Mouse (Mus musculus) embryo, embryonic 9.5 days (tissue): ENCODE measurements around the gene Fam83e.
A peak's percentile ranks its signal among the peaks of the same experiment; 100 is the strongest.

ENCODE experiments used
- DNase-seq: peaks from one replicate; pipeline ENCODE4 v3.0.0-alpha.2; 2017; ENCODE audit errors: extremely low spot score

Fam83e gene

GRCm38 (mm10) chr7:45720413-45721233 is at the start of gene Fam83e:
Gene Fam83e, plus strand, starts transcription at chr7:45721212.
- no peak for DNase-seq

- no peak for DNase-seq
These were observed 43.3 kb upstream of the Fam83e start for GRCm38 (mm10) chr7:45677627-45678295.

DNA sequence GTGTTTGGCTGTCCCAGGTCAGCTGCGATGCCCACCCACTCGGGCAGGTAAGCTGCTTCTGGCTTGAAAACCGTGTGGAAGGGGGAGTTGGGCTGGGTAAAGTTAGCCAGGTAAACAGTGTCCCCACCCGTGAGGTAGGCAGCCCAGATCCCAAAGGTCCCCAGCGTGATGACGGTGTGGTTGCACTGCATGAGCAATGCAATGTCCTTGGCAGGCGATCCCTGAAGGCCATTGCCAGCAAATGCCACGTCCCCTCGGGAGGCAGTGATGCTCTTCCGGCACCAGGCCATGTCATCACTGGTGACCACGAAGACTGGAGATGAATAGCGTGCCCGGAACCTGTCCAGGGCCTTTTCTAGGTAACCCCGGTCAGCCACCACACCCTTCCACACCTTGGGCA is 42.5 kb upstream of the Fam83e start:
- no peak for DNase-seq

- DNase-seq = no peak
These were observed 40.9 kb upstream of the Fam83e start for GRCm38 (mm10) chr7:45679966-45680621.

GRCm38 (mm10) chr7:45681046-45681736 is 39.8 kb upstream of the Fam83e start:
- no peak for DNase-seq

- DNase-seq = peak; percentile 89
These were observed 38.6 kb upstream of the Fam83e start for GRCm38 (mm10) chr7:45682144-45683126.

- DNase-seq = no peak
These were observed 37.5 kb upstream of the Fam83e start, which contains the start of gene Ntn5 for GRCm38 (mm10) chr7:45683396-45684050. Gene Ntn5, plus strand, starts transcription at chr7:45684022.

DNA sequence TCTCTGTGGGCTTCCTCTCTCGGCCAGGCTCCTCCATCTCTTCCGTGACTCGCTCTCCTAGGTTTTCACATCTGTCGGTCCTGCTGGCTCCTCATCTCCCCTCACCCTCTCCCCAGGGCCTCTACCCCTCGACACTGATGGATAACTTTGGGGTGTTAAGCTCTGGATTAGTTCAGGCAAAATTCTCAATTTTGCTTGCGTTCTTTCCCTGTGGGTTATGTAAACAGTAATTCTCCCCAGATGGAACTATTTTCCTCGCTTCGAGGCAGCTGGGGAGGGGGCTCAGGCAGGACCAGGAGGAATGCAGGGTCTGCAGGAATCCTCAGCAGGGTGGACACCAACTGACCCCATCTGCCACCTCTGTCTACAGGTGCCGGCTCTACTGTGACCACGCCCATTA is 35.2 kb upstream of the Fam83e start:
- no peak for DNase-seq

DNA sequence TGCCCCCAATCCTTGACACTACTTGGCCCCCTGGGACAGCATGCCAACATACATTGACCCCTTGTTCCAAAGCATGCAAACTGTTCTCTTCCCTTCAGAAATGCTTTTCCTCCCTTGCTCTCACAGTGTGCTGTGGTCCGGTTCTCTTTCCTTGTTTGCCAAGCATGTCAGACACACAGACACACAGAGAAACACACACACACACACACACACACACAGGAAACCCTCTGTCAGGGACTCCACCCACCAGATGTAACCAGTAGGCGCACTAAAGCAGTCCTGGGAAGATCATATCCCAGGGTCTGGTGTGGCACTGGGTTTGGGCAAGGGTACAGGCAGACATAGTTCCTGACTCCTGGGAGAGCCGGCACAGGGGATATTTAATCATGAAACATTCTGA is 34.2 kb upstream of the Fam83e start:
- DNase-seq = no peak

GRCm38 (mm10) chr7:45689099-45689498 is 31.9 kb upstream of the Fam83e start:
- no peak for DNase-seq

- DNase-seq = no peak
These were observed 31.2 kb upstream of the Fam83e start for GRCm38 (mm10) chr7:45689800-45690199.

- DNase-seq = no peak
These were observed 28.6 kb upstream of the Fam83e start for GRCm38 (mm10) chr7:45692364-45692763.

DNA sequence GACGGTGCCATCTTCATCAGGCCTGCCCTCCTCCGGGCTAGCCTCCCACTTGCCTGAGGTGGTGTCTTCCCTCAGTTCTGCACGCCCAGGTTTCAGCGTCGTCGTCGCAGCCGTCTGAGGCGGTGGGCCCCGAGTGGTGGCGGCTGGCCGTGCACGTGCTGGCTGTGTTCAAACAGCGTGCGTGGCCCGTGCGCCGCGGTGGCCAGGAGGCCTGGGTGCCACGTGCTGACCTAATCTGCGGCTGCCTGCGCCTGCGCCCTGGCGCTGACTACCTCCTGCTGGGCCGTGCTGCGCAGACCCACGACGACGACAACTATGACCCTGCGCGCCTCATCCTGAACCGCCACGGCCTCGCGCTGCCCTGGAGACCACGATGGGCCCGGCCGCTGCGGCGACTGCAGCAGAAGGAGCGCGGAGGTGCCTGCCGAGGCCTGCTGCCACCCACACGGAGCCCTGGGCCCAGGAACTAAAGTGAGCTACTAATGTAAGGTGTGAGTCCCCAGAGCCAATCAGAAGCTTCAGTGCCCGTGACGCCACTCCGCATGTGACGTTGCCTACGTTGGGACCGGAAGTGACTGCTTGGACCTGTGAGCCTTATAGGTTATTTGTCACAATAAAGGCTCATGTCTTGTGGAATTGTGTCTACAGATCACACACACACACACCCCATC is 27.0 kb upstream of the Fam83e start, which contains the start of gene Sec1:
Gene Sec1, minus strand, starts transcription at position 482 of the 671 bp plus-strand sequence.
- no peak for DNase-seq

DNA sequence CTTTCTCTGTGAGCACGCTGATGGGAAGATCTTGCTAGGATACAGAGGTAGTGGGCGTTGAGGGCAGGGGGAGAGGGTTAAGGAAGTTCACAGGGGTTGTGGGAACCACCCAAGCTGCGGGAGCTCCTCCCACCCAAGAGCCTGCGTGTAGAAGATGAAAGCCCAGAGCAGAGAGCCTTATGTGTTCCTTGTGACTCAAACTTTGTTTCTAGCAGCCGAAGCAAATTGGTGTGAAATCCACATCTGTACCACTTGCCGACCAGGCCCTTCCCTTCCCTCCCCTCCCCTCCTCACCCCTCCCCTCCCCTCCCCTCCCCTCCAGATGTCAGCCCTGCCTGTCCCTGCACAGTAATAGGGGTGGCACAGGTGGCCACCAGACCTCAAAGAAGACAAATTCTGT is 25.9 kb upstream of the Fam83e start:
- DNase-seq = no peak

- no peak for DNase-seq
These were observed 23.1 kb upstream of the Fam83e start for GRCm38 (mm10) chr7:45697894-45698293.

DNA sequence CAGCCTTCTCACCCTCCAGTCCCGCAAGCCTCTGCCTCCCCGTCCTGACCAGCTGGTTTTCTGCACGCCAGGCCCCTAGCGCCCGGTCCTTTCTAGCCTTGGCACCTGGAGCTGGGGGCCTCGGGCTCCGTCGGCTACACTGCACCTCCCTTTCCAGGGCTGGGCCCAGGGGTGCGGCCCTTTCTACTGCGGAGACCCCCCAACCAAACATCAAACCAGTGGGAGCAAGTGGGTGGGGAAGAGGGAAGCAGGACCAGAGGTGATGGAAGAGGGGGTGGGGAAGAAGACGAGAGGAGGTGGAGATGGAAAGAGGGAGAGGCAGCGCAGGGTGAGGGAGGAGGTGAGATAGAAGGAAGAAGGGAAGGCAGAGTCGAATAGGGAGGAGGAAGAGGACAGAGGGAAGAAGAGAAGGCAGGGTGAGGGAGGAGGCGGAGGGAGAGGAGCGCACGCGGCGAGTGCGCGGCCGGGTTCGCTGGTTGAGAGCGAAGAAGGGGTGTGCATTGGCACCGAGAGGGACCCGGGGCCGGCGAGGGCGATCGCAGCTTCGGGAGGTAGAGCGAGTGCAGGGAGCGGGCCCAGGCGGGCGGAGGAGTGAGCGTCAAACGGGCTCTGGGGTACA is 21.4 kb upstream of the Fam83e start, which contains the start of gene Car11:
Gene Car11, plus strand, starts transcription at position 321 of the 619 bp plus-strand sequence.
- DNase-seq = no peak

DNA sequence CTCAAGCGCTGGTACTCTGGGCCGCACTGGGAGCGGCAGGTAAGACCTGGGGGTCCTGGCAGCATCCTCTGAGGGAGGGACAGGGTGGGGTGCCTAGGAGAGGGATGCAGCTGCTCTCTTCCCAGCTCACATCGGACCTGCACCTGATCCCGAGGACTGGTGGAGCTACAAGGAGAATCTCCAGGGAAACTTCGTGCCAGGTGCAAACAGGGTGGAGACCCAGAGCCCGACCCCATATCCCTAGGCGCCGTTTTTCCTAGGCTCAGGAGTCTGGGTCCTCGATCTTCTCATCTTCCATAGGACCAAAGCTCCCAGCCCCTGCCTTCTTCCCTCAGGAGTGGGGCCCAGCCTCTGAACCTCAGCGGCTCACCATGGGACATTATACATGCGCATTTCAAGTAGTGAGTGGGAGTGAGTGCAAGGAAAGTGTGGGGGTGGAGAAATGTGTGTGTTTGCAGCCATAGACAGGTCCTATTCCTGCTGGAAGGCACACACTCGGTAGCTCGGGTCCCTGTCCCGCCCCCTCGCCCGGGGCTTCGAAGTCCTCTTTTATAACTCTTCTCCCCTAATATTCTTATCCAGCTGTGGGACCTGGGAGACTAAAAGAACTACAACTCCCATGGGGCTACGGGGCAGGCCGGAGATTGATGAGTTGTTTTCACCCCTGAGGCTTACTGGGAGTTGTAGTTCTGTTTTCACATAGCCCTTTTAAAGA is 20.6 kb upstream of the Fam83e start:
- peak; percentile 82 for DNase-seq

- no peak for DNase-seq
These were observed 19.9 kb upstream of the Fam83e start for GRCm38 (mm10) chr7:45701072-45701471.
